Mouse (Mus musculus): ENCODE data around the gene Reep6. TPM values are rescaled to one million over a fixed set of nuclear protein-coding genes. Genes with fewer than 3 reads are reported as not detected.

Reep6 gene
- polyA plus RNA-seq, 1 experiment from 2014 or later: 5.5 TPM

DNA sequence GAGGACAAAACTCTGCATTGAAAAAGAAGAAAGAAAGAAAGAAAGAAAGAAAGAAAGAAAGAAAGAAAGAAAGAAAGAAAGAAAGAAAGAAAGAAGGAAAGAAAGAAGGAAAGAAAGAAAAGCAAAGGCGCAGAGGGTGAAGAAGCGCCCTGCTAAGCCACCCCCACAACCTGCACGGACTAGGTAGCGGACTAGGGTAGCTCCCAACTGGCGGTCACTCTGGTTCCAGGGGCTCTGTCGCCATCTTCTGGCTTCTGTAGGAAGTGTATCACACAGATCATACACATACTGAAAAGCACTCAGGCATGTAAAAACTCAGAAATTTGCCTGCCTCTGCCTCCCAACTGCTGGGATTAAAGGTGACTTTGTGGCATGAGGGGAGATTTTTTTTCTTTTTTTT, 44.3 kb downstream of the Reep6 start:
- no peak overlapping the region for H3K27ac ChIP-seq (ENCODE audit: low read depth, low read length)
- H3K36me3 ChIP-seq (ENCODE audit: control insufficient read depth, insufficient read depth, low read length): no peaks in the 10 kb centered on the region
- no peak overlapping the region for H3K4me2 ChIP-seq (ENCODE audit: low read depth)
- H3K9ac ChIP-seq (ENCODE audit: low read length): no peak overlapping the region
- H3K4me1 ChIP-seq (ENCODE audit: control insufficient read depth, insufficient read depth, low read length): no peaks in the 10 kb centered on the region
- ATAC-seq (ENCODE audit: insufficient read depth, low FRiP score, low TSS enrichment) (no peak), DNase-seq (ENCODE audit: low spot score) (no peak)
- 19% methylated on average over 6 of the region's 6 CpGs for WGBS
- no peaks in the 10 kb centered on the region for H3K27me3 ChIP-seq (ENCODE audit: control insufficient read depth, insufficient read depth, low read length)
- H3K9me3 ChIP-seq (ENCODE audit: control insufficient read depth, low read length): no peaks in the 10 kb centered on the region
- no peak overlapping the region for H3K4me3 ChIP-seq (ENCODE audit: low read depth, low read length)

DNA sequence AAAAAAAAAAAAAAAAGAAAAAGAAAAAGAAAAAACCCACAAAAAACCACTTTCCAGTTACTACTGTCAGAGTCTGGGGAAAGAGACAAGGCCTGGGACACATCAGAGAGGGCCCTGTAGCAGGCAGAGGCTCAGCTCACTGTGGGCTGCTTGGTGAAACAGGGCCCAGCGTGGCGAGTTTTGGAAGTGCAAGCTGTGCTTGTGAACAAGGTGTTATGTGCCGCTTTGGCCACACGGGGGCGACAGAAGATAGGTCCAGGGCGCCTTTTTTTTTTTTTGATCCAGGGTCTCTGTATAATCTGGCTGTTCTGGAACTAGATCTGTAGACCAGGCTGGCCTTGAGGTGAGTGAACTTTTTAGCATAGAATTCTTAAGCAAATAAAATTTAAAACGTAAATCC, 46.4 kb downstream of the Reep6 start:
- no peak overlapping the region for H3K9ac ChIP-seq (ENCODE audit: low read length)
- DNase-seq (ENCODE audit: low spot score) (peak; percentile 92), ATAC-seq (ENCODE audit: insufficient read depth, low FRiP score, low TSS enrichment) (no peak)
- no peaks in the 10 kb centered on the region for H3K9me3 ChIP-seq (ENCODE audit: control insufficient read depth, low read length)
- H3K36me3 ChIP-seq (ENCODE audit: control insufficient read depth, insufficient read depth, low read length): peaks cover 7% of the 10 kb centered on the region
- no peak overlapping the region for H3K4me2 ChIP-seq (ENCODE audit: low read depth)
- H3K27me3 ChIP-seq (ENCODE audit: control insufficient read depth, insufficient read depth, low read length): no peaks in the 10 kb centered on the region
- H3K27ac ChIP-seq (ENCODE audit: low read depth, low read length): no peak overlapping the region
- H3K4me3 ChIP-seq (ENCODE audit: low read depth, low read length): no peak overlapping the region
- H3K4me1 ChIP-seq (ENCODE audit: control insufficient read depth, insufficient read depth, low read length): peaks cover 4% of the 10 kb centered on the region
- 1% methylated on average over 7 of the region's 7 CpGs for WGBS

DNA sequence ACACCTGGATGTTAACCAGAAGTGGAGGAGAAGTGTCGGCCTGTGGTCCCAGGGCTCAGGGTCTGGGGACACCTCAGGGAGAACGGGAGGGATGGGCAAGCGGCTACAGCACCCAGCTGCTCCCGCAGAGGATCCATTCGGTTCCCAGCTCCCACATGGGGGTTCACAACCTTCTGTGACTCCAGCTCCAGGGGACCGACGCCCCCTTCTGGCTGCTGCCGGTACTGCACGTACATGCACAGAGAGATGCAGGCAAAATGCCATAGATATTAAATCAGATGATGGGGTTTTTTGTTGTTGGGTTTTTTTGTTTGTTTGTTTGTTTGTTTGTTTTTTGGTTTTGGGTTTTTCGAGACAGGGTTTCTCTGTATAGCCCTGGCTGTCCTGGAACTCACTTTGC, 48.0 kb downstream of the Reep6 start:
- Histone ChIP-seq H3K4me2 (ENCODE audit: low read depth) (no peak overlapping the region), H3K27me3 (ENCODE audit: control insufficient read depth, insufficient read depth, low read length) (no peaks in the 10 kb centered on the region), H3K36me3 (ENCODE audit: control insufficient read depth, insufficient read depth, low read length) (peaks cover 19% of the 10 kb centered on the region), H3K27ac (ENCODE audit: low read depth, low read length) (no peak overlapping the region), H3K9ac (ENCODE audit: low read length) (no peak overlapping the region), H3K4me1 (ENCODE audit: control insufficient read depth, insufficient read depth, low read length) (peaks cover 6% of the 10 kb centered on the region), H3K9me3 (ENCODE audit: control insufficient read depth, low read length) (no peaks in the 10 kb centered on the region), H3K4me3 (ENCODE audit: low read depth, low read length) (no peak overlapping the region)
- DNase-seq (ENCODE audit: low spot score) (no peak), ATAC-seq (ENCODE audit: insufficient read depth, low FRiP score, low TSS enrichment) (no peak)
- 51% methylated on average over 10 of the region's 10 CpGs for WGBS

DNA sequence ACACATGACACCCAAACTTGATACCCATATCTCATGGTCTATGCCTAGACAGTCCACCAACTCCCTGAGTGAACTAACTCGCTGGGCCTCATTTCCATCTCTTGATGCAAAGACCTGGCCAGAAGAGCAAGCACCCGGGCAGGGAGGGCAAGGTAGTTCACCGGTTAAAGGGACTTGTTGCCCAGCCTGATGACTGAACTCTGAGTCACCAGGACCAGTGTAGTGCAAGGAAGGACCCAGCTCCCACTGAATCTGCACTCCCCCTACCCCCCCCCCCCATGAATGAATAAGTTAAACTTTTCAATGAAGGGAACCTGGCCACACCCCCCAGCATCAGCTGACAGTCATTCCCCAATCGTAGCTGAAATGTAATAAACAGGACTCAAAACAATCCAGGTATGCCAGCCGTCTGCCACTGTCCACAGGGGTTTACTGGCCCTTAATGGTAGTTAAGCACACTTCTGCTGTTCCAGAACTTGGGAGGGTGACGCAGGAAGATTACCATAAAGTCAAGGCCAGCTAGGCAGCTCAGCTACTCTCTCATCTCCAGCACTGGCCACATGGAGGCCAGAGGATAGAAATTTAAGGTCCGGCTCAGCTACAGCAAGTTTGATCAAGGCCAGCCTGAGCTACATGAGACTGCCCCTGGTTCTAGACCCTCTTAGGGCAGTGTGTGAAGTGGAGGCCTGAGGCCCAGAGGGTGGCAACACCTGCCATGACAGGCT, 53.0 kb downstream of the Reep6 start:
- no peak for ATAC-seq (ENCODE audit: insufficient read depth, low FRiP score, low TSS enrichment)
- Histone ChIP-seq H3K4me2 (ENCODE audit: low read depth) (no peak overlapping the region), H3K27ac (ENCODE audit: low read depth, low read length) (no peak overlapping the region), H3K9me3 (ENCODE audit: control insufficient read depth, low read length) (no peaks in the 10 kb centered on the region), H3K4me1 (ENCODE audit: control insufficient read depth, insufficient read depth, low read length) (peaks cover 21% of the 10 kb centered on the region), H3K27me3 (ENCODE audit: control insufficient read depth, insufficient read depth, low read length) (no peaks in the 10 kb centered on the region), H3K36me3 (ENCODE audit: control insufficient read depth, insufficient read depth, low read length) (peaks cover 29% of the 10 kb centered on the region), H3K4me3 (ENCODE audit: low read depth, low read length) (no peak overlapping the region; the same call in 1 of the 2 replicates), H3K9ac (ENCODE audit: low read length) (no peak overlapping the region)
- 93% methylated on average over 7 of the region's 7 CpGs for WGBS
- no peak for DNase-seq (ENCODE audit: low spot score)

DNA sequence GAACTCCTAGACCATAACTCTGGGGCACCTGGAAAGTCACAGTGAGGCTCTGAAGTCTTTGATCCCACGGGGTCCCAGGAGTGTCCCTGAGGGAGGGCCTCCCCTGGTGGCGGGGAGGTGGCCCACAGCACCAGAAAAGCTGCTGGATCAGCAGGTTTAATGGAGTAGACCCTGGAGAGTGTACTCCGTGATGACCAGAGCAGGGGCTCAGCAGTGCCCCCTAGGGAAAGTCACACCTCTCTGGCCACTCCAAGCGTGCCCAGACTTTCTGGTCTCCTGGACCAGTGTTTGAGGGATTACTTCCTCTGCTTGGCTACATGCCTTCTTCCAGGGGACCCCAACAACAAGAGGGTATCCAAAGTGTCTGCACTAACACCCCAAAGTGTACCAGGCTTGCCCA, 53.7 kb downstream of the Reep6 start:
- Histone ChIP-seq H3K9me3 (ENCODE audit: control insufficient read depth, low read length) (no peaks in the 10 kb centered on the region), H3K27me3 (ENCODE audit: control insufficient read depth, insufficient read depth, low read length) (no peaks in the 10 kb centered on the region), H3K27ac (ENCODE audit: low read depth, low read length) (no peak overlapping the region), H3K9ac (ENCODE audit: low read length) (no peak overlapping the region; the same call in 1 of the 2 replicates), H3K4me3 (ENCODE audit: low read depth, low read length) (peak overlapping the region; percentile 19), H3K4me1 (ENCODE audit: control insufficient read depth, insufficient read depth, low read length) (peaks cover 27% of the 10 kb centered on the region), H3K36me3 (ENCODE audit: control insufficient read depth, insufficient read depth, low read length) (peaks cover 29% of the 10 kb centered on the region), H3K4me2 (ENCODE audit: low read depth) (peak overlapping the region; percentile 81)
- ATAC-seq (ENCODE audit: insufficient read depth, low FRiP score, low TSS enrichment) (no peak), DNase-seq (ENCODE audit: low spot score) (no peak)
- 67% methylated on average over 4 of the region's 4 CpGs for WGBS

DNA sequence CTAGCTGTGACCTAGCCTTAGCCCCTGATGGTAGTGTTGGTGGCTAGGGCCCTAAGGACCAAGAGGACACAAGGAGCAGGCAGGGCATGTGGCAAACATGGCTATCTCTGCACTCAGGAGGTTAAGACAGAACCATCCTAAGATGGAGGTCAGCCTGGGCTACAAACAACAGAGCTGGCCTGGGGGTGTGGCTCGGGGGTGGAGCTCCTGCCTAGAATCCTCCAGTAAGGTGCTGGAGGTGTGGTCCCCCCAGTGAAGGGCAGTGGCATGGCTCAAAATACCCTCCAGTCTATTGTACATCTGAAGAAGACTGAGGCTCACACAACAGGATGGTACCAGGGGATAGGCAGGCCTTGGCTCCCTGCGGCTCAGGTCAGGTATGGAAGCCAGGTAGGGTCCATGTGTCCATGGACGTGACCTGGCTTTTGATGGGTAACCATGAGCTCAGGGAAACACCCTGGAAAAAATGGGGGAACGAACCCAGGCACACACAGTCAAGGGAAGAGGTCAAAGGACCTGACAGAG, 54.4 kb downstream of the Reep6 start:
- H3K36me3 ChIP-seq (ENCODE audit: control insufficient read depth, insufficient read depth, low read length): peaks cover 29% of the 10 kb centered on the region
- H3K4me1 ChIP-seq (ENCODE audit: control insufficient read depth, insufficient read depth, low read length): peaks cover 28% of the 10 kb centered on the region
- H3K9me3 ChIP-seq (ENCODE audit: control insufficient read depth, low read length): no peaks in the 10 kb centered on the region
- no peak overlapping the region for H3K27ac ChIP-seq (ENCODE audit: low read depth, low read length)
- WGBS: 94% methylated on average over 4 of the region's 4 CpGs
- no peak for DNase-seq (ENCODE audit: low spot score)
- peak overlapping the region; percentile 94 for H3K4me3 ChIP-seq (ENCODE audit: low read depth, low read length)
- ATAC-seq (ENCODE audit: insufficient read depth, low FRiP score, low TSS enrichment): no peak
- no peaks in the 10 kb centered on the region for H3K27me3 ChIP-seq (ENCODE audit: control insufficient read depth, insufficient read depth, low read length)
- peak overlapping the region; percentile 99 for H3K9ac ChIP-seq (ENCODE audit: low read length)
- peak overlapping the region; percentile 81 for H3K4me2 ChIP-seq (ENCODE audit: low read depth)

DNA sequence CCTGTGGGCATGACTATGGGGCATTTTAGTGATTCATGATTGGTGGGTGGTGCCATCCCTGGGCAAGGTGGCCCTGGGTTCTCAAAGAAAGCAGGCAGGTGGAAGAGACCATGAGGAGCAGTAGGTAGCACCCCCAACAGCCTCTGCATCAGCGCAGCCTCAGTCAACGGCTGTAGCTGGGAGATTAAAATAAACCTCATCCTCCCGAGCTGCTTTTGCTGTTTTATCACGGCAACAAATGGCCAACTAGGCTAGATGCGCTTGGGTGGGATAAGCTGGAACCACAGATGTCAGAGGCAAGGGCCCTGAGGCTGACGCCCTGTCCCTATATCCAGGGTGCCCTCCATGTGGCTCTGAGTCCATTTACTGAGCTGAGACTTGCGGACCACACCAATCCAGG, 55.0 kb downstream of the Reep6 start:
- ATAC-seq (ENCODE audit: insufficient read depth, low FRiP score, low TSS enrichment): no peak
- peak overlapping the region; percentile 99 for H3K9ac ChIP-seq (ENCODE audit: low read length)
- no peaks in the 10 kb centered on the region for H3K9me3 ChIP-seq (ENCODE audit: control insufficient read depth, low read length)
- WGBS: 80% methylated on average over 7 of the region's 7 CpGs
- peaks cover 28% of the 10 kb centered on the region for H3K4me1 ChIP-seq (ENCODE audit: control insufficient read depth, insufficient read depth, low read length)
- H3K27ac ChIP-seq (ENCODE audit: low read depth, low read length): peak overlapping the region; percentile 93
- peak overlapping the region; percentile 81 for H3K4me2 ChIP-seq (ENCODE audit: low read depth)
- H3K27me3 ChIP-seq (ENCODE audit: control insufficient read depth, insufficient read depth, low read length): no peaks in the 10 kb centered on the region
- DNase-seq (ENCODE audit: low spot score): no peak
- H3K4me3 ChIP-seq (ENCODE audit: low read depth, low read length): peak overlapping the region; percentile 94
- H3K36me3 ChIP-seq (ENCODE audit: control insufficient read depth, insufficient read depth, low read length): peaks cover 29% of the 10 kb centered on the region

DNA sequence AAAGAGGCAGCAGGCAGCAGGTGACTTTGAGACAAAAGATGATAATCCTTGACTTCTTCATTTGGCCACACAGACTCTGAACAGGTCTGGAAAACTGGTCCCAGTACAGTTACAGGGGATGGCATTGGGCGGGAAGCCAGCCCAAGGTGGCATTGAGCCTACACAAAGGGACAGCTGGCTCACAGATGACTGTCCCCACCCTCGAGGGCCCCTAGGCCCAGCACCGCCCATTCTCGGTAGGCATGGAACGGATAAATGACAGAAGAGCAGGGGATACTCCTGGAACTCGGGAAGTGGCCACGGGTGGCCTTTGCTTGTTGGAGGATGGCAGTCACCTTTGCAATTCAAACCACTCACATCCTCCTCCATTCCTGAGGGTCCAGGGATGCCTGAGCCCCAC, 55.6 kb downstream of the Reep6 start:
- H3K27ac ChIP-seq (ENCODE audit: low read depth, low read length): peak overlapping the region; percentile 93
- ATAC-seq (ENCODE audit: insufficient read depth, low FRiP score, low TSS enrichment) (peak; percentile 16; the same call in 1 of the 2 replicates), DNase-seq (ENCODE audit: low spot score) (no peak)
- peak overlapping the region; percentile 99 for H3K9ac ChIP-seq (ENCODE audit: low read length)
- peaks cover 26% of the 10 kb centered on the region for H3K36me3 ChIP-seq (ENCODE audit: control insufficient read depth, insufficient read depth, low read length)
- 13% methylated on average over 7 of the region's 7 CpGs for WGBS
- no peaks in the 10 kb centered on the region for H3K9me3 ChIP-seq (ENCODE audit: control insufficient read depth, low read length)
- H3K27me3 ChIP-seq (ENCODE audit: control insufficient read depth, insufficient read depth, low read length): no peaks in the 10 kb centered on the region
- H3K4me3 ChIP-seq (ENCODE audit: low read depth, low read length): peak overlapping the region; percentile 94
- H3K4me1 ChIP-seq (ENCODE audit: control insufficient read depth, insufficient read depth, low read length): peaks cover 28% of the 10 kb centered on the region
- H3K4me2 ChIP-seq (ENCODE audit: low read depth): peak overlapping the region; percentile 81
